16 mouse cellular contexts compared by ENCODE assay signal in genomic region chr4:52811871-52812270, GRCm38 (mm10). TPM values are rescaled to one million over a fixed set of nuclear protein-coding genes. Genes with fewer than 3 reads are reported as not detected.
DNase-seq lines count a peak whose midpoint lies in the region; ATAC-seq and TF ChIP-seq lines count a peak whose summit lies in the region.
"Had no signal": no experiment of that assay in that cellular context is flagged by ENCODE, and none has a peak within 500 bp of the region (broad histone marks: within the 10 kb centered on the region; RNA-seq: fewer than 3 reads in every experiment).

No protein-coding gene starts in this region.

- 44% methylated on average over 2 of the region's 2 CpGs for WGBS in hindbrain, embryonic 11.5 days
- 49% methylated on average over 2 of the region's 2 CpGs for WGBS in hindbrain, embryonic 12.5 days
- WGBS in lung, postnatal 0 days: 21% methylated on average over 2 of the region's 2 CpGs

- H3K27me3 ChIP-seq in hindbrain, embryonic 11.5 days (ENCODE audit: control insufficient read depth, insufficient read depth, low read length): no peaks in the 10 kb centered on the region
- no peaks in the 10 kb centered on the region for H3K27me3 ChIP-seq in hindbrain, embryonic 12.5 days
- H3K27me3 ChIP-seq in lung, postnatal 0 days (replicated peaks; ENCODE audit: insufficient read depth, low read length): no peaks in the 10 kb centered on the region
- H3K27me3 ChIP-seq: embryonic facial prominence, embryonic 12.5 days; hindbrain, embryonic 15.5 days had no signal

- no peak overlapping the region for H3K9ac ChIP-seq in hindbrain, embryonic 11.5 days (ENCODE audit: low read depth, low read length)
- no peak overlapping the region for H3K9ac ChIP-seq in hindbrain, embryonic 12.5 days
- no peak overlapping the region for H3K9ac ChIP-seq in lung, postnatal 0 days (replicated peaks; ENCODE audit: low read depth)
- H3K9ac ChIP-seq: embryonic facial prominence, embryonic 12.5 days; hindbrain, embryonic 15.5 days had no signal

- DNase-seq in hindbrain, embryonic 11.5 days (ENCODE audit: low spot score): peak; percentile 4
- DNase-seq in lung, postnatal 0 days (ENCODE audit: low spot score): peak; percentile 19
- no peak for DNase-seq in lung, postnatal 25 days (ENCODE audit: low spot score)
- DNase-seq in brain, embryonic 18.5 days (ENCODE audit: low read depth, low spot score): peak; percentile 20
- DNase-seq in adrenal gland, postnatal 10 days: no peak
- no peak for DNase-seq in layer of hippocampus, adult 11-12 months (ENCODE audit: low spot score)
- DNase-seq: heart, adult 18-20 months; kidney, postnatal 36 days; lung, postnatal 36 days; thymus, postnatal 14 days had no signal

- H3K4me1 ChIP-seq in hindbrain, embryonic 11.5 days (replicated peaks; ENCODE audit: control insufficient read depth, insufficient read depth, low read length): no peaks in the 10 kb centered on the region
- H3K4me1 ChIP-seq in hindbrain, embryonic 12.5 days: no peaks in the 10 kb centered on the region
- H3K4me1 ChIP-seq in lung, postnatal 0 days (ENCODE audit: insufficient read depth, low read depth, low read length): no peaks in the 10 kb centered on the region
- H3K4me1 ChIP-seq: embryonic facial prominence, embryonic 12.5 days; hindbrain, embryonic 15.5 days had no signal

- H3K4me3 ChIP-seq in hindbrain, embryonic 11.5 days (ENCODE audit: low read depth, low read length): no peak overlapping the region
- no peak overlapping the region for H3K4me3 ChIP-seq in hindbrain, embryonic 12.5 days
- H3K4me3 ChIP-seq in lung, postnatal 0 days (ENCODE audit: low read depth, low read length): no peak overlapping the region
- H3K4me3 ChIP-seq: embryonic facial prominence, embryonic 12.5 days; hindbrain, embryonic 15.5 days had no signal

- H3K36me3 ChIP-seq in hindbrain, embryonic 11.5 days (ENCODE audit: control insufficient read depth, insufficient read depth, low read length): no peaks in the 10 kb centered on the region
- no peaks in the 10 kb centered on the region for H3K36me3 ChIP-seq in hindbrain, embryonic 12.5 days
- no peaks in the 10 kb centered on the region for H3K36me3 ChIP-seq in lung, postnatal 0 days (ENCODE audit: insufficient read depth, low read length)
- H3K36me3 ChIP-seq: embryonic facial prominence, embryonic 12.5 days; hindbrain, embryonic 15.5 days had no signal

- H3K27ac ChIP-seq in hindbrain, embryonic 11.5 days (ENCODE audit: low read depth, low read length): no peak overlapping the region
- H3K27ac ChIP-seq in hindbrain, embryonic 12.5 days: no peak overlapping the region
- H3K27ac ChIP-seq in lung, postnatal 0 days (ENCODE audit: low read length): no peak overlapping the region
- H3K27ac ChIP-seq: embryonic facial prominence, embryonic 12.5 days; hindbrain, embryonic 15.5 days had no signal

- no peak for TF ChIP-seq EP300 in lung, postnatal 0 days (IDR thresholded peaks at IDR 0.05)

- no peak overlapping the region for H3K4me2 ChIP-seq in hindbrain, embryonic 11.5 days (replicated peaks; ENCODE audit: low read depth, low read length)
- no peak overlapping the region for H3K4me2 ChIP-seq in hindbrain, embryonic 12.5 days (replicated peaks)
- H3K4me2 ChIP-seq in lung, postnatal 0 days (replicated peaks; ENCODE audit: low read depth, low read length): no peak overlapping the region
- H3K4me2 ChIP-seq: embryonic facial prominence, embryonic 12.5 days; hindbrain, embryonic 15.5 days had no signal

- TF ChIP-seq CTCF in lung, postnatal 0 days (IDR thresholded peaks at IDR 0.05): peak; percentile 23; the same call in 1 of the 2 replicates

- H3K9me3 ChIP-seq in hindbrain, embryonic 11.5 days (ENCODE audit: control insufficient read depth, low read length): no peaks in the 10 kb centered on the region
- no peaks in the 10 kb centered on the region for H3K9me3 ChIP-seq in hindbrain, embryonic 12.5 days (replicated peaks)
- no peaks in the 10 kb centered on the region for H3K9me3 ChIP-seq in lung, postnatal 0 days (ENCODE audit: low read length)
- H3K9me3 ChIP-seq: embryonic facial prominence, embryonic 12.5 days; hindbrain, embryonic 15.5 days had no signal

- no peak for ATAC-seq in hindbrain, embryonic 11.5 days (ENCODE audit: low FRiP score)
- no peak for ATAC-seq in hindbrain, embryonic 12.5 days (ENCODE audit: low FRiP score)
- no peak for ATAC-seq in lung, postnatal 0 days
- ATAC-seq: activated CD4-positive, CD25-positive, alpha-beta regulatory T cell, adult 4 months; forebrain, embryonic 16.5 days had no signal

RNA-seq across cellular contexts. Expression of gene Olfr275, which starts 2.5 kb away (rescaled TPM):
- not detected in 2 replicates for polyA plus RNA-seq in hindbrain, embryonic 11.5 days (2014; fragmentation: Nextera tagmentation; extraction: Ambion mirVana)
- polyA plus RNA-seq in hindbrain, embryonic 12.5 days (2016; fragmentation: Nextera tagmentation; extraction: Ambion mirVana): not detected in 2 replicates
- not detected in 2 replicates for polyA plus RNA-seq in lung, postnatal 0 days (2015; fragmentation: Nextera tagmentation; extraction: Ambion mirVana)
- total RNA-seq in adrenal gland, postnatal 10 days (2021): not detected
- total RNA-seq: heart, adult 18-20 months had no signal
- polyA plus RNA-seq: activated CD4-positive, CD25-positive, alpha-beta regulatory T cell, adult 4 months; embryonic facial prominence, embryonic 12.5 days; forebrain, embryonic 16.5 days; hindbrain, embryonic 15.5 days; limb, embryonic 11.5 days had no signal

RNA-seq across cellular contexts. Expression of gene Olfr273, which starts 47.2 kb away (rescaled TPM):
- not detected in 2 replicates for polyA plus RNA-seq in hindbrain, embryonic 11.5 days (2014; fragmentation: Nextera tagmentation; extraction: Ambion mirVana)
- polyA plus RNA-seq in hindbrain, embryonic 12.5 days (2016; fragmentation: Nextera tagmentation; extraction: Ambion mirVana): not detected in 2 replicates
- not detected in 2 replicates for polyA plus RNA-seq in lung, postnatal 0 days (2015; fragmentation: Nextera tagmentation; extraction: Ambion mirVana)
- not detected for total RNA-seq in adrenal gland, postnatal 10 days (2021)
- total RNA-seq: heart, adult 18-20 months had no signal
- polyA plus RNA-seq: embryonic facial prominence, embryonic 12.5 days; forebrain, embryonic 16.5 days; hindbrain, embryonic 15.5 days; limb, embryonic 11.5 days had no signal

Comparison
In these comparisons a context has a peak if more than half of its experiments do, and no peak if none do; other contexts are left out.
1. DNase-seq: peak in hindbrain, embryonic 11.5 days (single experiment), lung, postnatal 0 days (single experiment) and brain, embryonic 18.5 days (single experiment); none in lung, postnatal 25 days (single experiment), adrenal gland, postnatal 10 days (single experiment) and layer of hippocampus, adult 11-12 months (single experiment).